ENCODE assay signal across 20 mouse cellular contexts in the genomic region with DNA sequence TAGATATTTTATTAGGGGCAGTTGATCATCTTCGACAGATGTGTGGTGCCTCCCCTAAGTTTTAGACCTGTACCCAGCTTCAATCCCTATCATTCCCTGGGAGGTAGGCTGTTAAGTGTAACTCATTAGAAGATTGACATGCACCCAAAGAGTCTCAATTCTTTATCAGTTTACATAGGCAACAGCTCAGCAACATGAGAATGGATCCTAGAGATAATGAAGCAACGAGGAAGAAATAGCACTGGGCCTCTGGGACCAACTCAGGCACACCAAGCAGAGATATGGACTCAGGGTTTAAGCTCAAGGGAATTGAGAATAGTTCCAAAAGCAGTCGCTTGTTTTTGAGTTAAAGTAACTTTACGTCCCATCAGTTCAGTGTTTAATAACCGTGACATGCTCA.
A peak's percentile ranks its signal among the peaks of the same experiment; 100 is the strongest.
DNase-seq lines count a peak whose midpoint lies in the region; ATAC-seq and TF ChIP-seq lines count a peak whose summit lies in the region.
"Had no signal": no experiment of that assay in that cellular context is flagged by ENCODE, and none has a peak within 500 bp of the region (broad histone marks: within the 10 kb centered on the region; RNA-seq: fewer than 3 reads in every experiment).

No protein-coding gene starts in this region.

- H3K27ac ChIP-seq in stomach, embryonic 15.5 days: no peak overlapping the region
- H3K27ac ChIP-seq in stomach, postnatal 0 days (replicated peaks): no peak overlapping the region
- no peak overlapping the region for H3K27ac ChIP-seq in liver, embryonic 11.5 days (ENCODE audit: low read depth, low read length)
- 0 out of 2 replicates have a peak overlapping the region, but pooled peaks have one; percentile 2 for H3K27ac ChIP-seq in liver, embryonic 15.5 days (replicated peaks)
- H3K27ac ChIP-seq in midbrain, embryonic 15.5 days: no peak overlapping the region
- H3K27ac ChIP-seq: embryonic facial prominence, embryonic 12.5 days; forebrain, embryonic 15.5 days; heart, adult 2 months; heart, embryonic 15.5 days; hindbrain, embryonic 14.5 days had no signal

- H3K9ac ChIP-seq in stomach, embryonic 15.5 days: no peak overlapping the region
- no peak overlapping the region for H3K9ac ChIP-seq in stomach, postnatal 0 days (ENCODE audit: low read length)
- H3K9ac ChIP-seq in liver, embryonic 11.5 days (ENCODE audit: low read depth, low read length): no peak overlapping the region
- no peak overlapping the region for H3K9ac ChIP-seq in liver, embryonic 15.5 days
- H3K9ac ChIP-seq in midbrain, embryonic 15.5 days: no peak overlapping the region
- H3K9ac ChIP-seq: embryonic facial prominence, embryonic 12.5 days; forebrain, embryonic 15.5 days; heart, embryonic 15.5 days; hindbrain, embryonic 14.5 days had no signal

- WGBS in stomach, embryonic 15.5 days: 68% methylated on average over 5 of the region's 5 CpGs
- WGBS in stomach, postnatal 0 days: 66% methylated on average over 5 of the region's 5 CpGs
- 47% methylated on average over 5 of the region's 5 CpGs for WGBS in liver, embryonic 11.5 days
- WGBS in liver, embryonic 15.5 days (ENCODE audit: insufficient replicate concordance): 28% methylated on average over 5 of the region's 5 CpGs
- WGBS in midbrain, embryonic 15.5 days: 82% methylated on average over 5 of the region's 5 CpGs

- H3K27me3 ChIP-seq in stomach, embryonic 15.5 days (replicated peaks): no peaks in the 10 kb centered on the region
- no peaks in the 10 kb centered on the region for H3K27me3 ChIP-seq in stomach, postnatal 0 days (ENCODE audit: control insufficient read depth, insufficient read depth, low read length)
- no peaks in the 10 kb centered on the region for H3K27me3 ChIP-seq in liver, embryonic 11.5 days (replicated peaks; ENCODE audit: control insufficient read depth, insufficient read depth, low read length)
- H3K27me3 ChIP-seq in liver, embryonic 15.5 days: no peaks in the 10 kb centered on the region
- H3K27me3 ChIP-seq in midbrain, embryonic 15.5 days (replicated peaks): no peaks in the 10 kb centered on the region
- H3K27me3 ChIP-seq: embryonic facial prominence, embryonic 12.5 days; forebrain, embryonic 15.5 days; heart, embryonic 15.5 days had no signal

- DNase-seq in stomach, postnatal 0 days (ENCODE audit: low spot score): no peak
- DNase-seq in liver, embryonic 11.5 days (ENCODE audit: low spot score): no peak
- no peak for DNase-seq in spleen, adult 18-20 months
- DNase-seq in kidney, postnatal 36 days: no peak
- DNase-seq: adrenal gland, postnatal 10 days; cerebellum, adult 11 months; cerebellum, adult 8-10 months; cerebellum, postnatal 14 days; gastrocnemius, postnatal 14 days; heart, adult 2 months; heart, postnatal 14 days had no signal

- no peaks in the 10 kb centered on the region for H3K9me3 ChIP-seq in stomach, embryonic 15.5 days
- no peaks in the 10 kb centered on the region for H3K9me3 ChIP-seq in stomach, postnatal 0 days (ENCODE audit: control insufficient read depth, low read length)
- H3K9me3 ChIP-seq in liver, embryonic 11.5 days (ENCODE audit: control insufficient read depth, low read length): no peaks in the 10 kb centered on the region
- no peaks in the 10 kb centered on the region for H3K9me3 ChIP-seq in liver, embryonic 15.5 days (replicated peaks)
- H3K9me3 ChIP-seq in midbrain, embryonic 15.5 days: no peaks in the 10 kb centered on the region
- H3K9me3 ChIP-seq: embryonic facial prominence, embryonic 12.5 days; forebrain, embryonic 15.5 days; heart, embryonic 15.5 days had no signal

- H3K36me3 ChIP-seq in stomach, embryonic 15.5 days: no peaks in the 10 kb centered on the region
- H3K36me3 ChIP-seq in stomach, postnatal 0 days (ENCODE audit: control insufficient read depth, insufficient read depth, low read length): no peaks in the 10 kb centered on the region
- H3K36me3 ChIP-seq in liver, embryonic 11.5 days (ENCODE audit: control insufficient read depth, insufficient read depth, low read length): no peaks in the 10 kb centered on the region
- H3K36me3 ChIP-seq in liver, embryonic 15.5 days (replicated peaks): no peaks in the 10 kb centered on the region
- no peaks in the 10 kb centered on the region for H3K36me3 ChIP-seq in midbrain, embryonic 15.5 days (replicated peaks)
- H3K36me3 ChIP-seq: embryonic facial prominence, embryonic 12.5 days; forebrain, embryonic 15.5 days; heart, embryonic 15.5 days had no signal

- TF ChIP-seq CTCF in stomach, postnatal 0 days (IDR thresholded peaks at IDR 0.05; ENCODE audit: low read depth): no peak

- TF ChIP-seq EP300 in stomach, postnatal 0 days (optimal IDR thresholded peaks at IDR 0.05): no peak

- H3K4me3 ChIP-seq in stomach, embryonic 15.5 days (replicated peaks): no peak overlapping the region
- H3K4me3 ChIP-seq in stomach, postnatal 0 days (ENCODE audit: low read depth, low read length): no peak overlapping the region
- H3K4me3 ChIP-seq in liver, embryonic 11.5 days (ENCODE audit: low read depth, low read length): no peak overlapping the region
- no peak overlapping the region for H3K4me3 ChIP-seq in liver, embryonic 15.5 days (replicated peaks)
- H3K4me3 ChIP-seq in midbrain, embryonic 15.5 days: no peak overlapping the region
- H3K4me3 ChIP-seq: embryonic facial prominence, embryonic 12.5 days; forebrain, embryonic 15.5 days; heart, adult 2 months; heart, embryonic 15.5 days had no signal

- no peaks in the 10 kb centered on the region for H3K4me1 ChIP-seq in stomach, embryonic 15.5 days
- no peaks in the 10 kb centered on the region for H3K4me1 ChIP-seq in stomach, postnatal 0 days (replicated peaks; ENCODE audit: control insufficient read depth, insufficient read depth)
- peaks cover 5% of the 10 kb centered on the region for H3K4me1 ChIP-seq in liver, embryonic 11.5 days (replicated peaks; ENCODE audit: control insufficient read depth, insufficient read depth, low read length)
- peaks cover 23% of the 10 kb centered on the region for H3K4me1 ChIP-seq in liver, embryonic 15.5 days (replicated peaks)
- H3K4me1 ChIP-seq in midbrain, embryonic 15.5 days: no peaks in the 10 kb centered on the region
- H3K4me1 ChIP-seq: embryonic facial prominence, embryonic 12.5 days; forebrain, embryonic 15.5 days; heart, embryonic 15.5 days had no signal

- H3K4me2 ChIP-seq in stomach, embryonic 15.5 days: no peak overlapping the region
- no peak overlapping the region for H3K4me2 ChIP-seq in stomach, postnatal 0 days (replicated peaks; ENCODE audit: low read depth)
- peak overlapping the region; percentile 29; the same call in 1 of the 2 replicates for H3K4me2 ChIP-seq in liver, embryonic 11.5 days
- peak overlapping the region; percentile 8; the same call in 1 of the 2 replicates for H3K4me2 ChIP-seq in liver, embryonic 15.5 days
- H3K4me2 ChIP-seq in midbrain, embryonic 15.5 days: no peak overlapping the region
- H3K4me2 ChIP-seq: embryonic facial prominence, embryonic 12.5 days; forebrain, embryonic 15.5 days; heart, embryonic 11.5 days; heart, embryonic 15.5 days; hindbrain, embryonic 14.5 days had no signal

- ATAC-seq in stomach, embryonic 15.5 days (ENCODE audit: insufficient read depth, low FRiP score, low read depth): peak; percentile 60; the same call in 1 of the 2 replicates
- ATAC-seq in stomach, postnatal 0 days (ENCODE audit: low FRiP score, low TSS enrichment): no peak
- ATAC-seq in liver, embryonic 11.5 days (replicated peaks; ENCODE audit: low FRiP score): peak; percentile 98
- peak; percentile 95 for ATAC-seq in liver, embryonic 15.5 days (ENCODE audit: insufficient read depth)
- ATAC-seq in megakaryocyte-erythroid progenitor cell, adult 5-6 weeks (replicated peaks; ENCODE audit: low FRiP score, low TSS enrichment, poor library complexity, severe bottlenecking): peak; percentile 95
- no peak for ATAC-seq in midbrain, embryonic 15.5 days (replicated peaks)
- ATAC-seq: forebrain, embryonic 15.5 days had no signal

Comparison
In these comparisons a context has a peak if more than half of its experiments do, and no peak if none do; other contexts are left out.
1. ATAC-seq: peak in stomach, embryonic 15.5 days (single experiment), liver, embryonic 11.5 days (single experiment), liver, embryonic 15.5 days (single experiment) and megakaryocyte-erythroid progenitor cell, adult 5-6 weeks (single experiment); none in stomach, postnatal 0 days (single experiment) and midbrain, embryonic 15.5 days (single experiment).
2. H3K4me2 ChIP-seq: peak in liver, embryonic 11.5 days (single experiment) and liver, embryonic 15.5 days (single experiment); none in stomach, embryonic 15.5 days (single experiment), stomach, postnatal 0 days (single experiment) and midbrain, embryonic 15.5 days (single experiment).